Mouse (Mus musculus) frontal cortex, postnatal 14 days (tissue): Measurements from ENCODE around the gene Olfr135.

Experiments used
- DNase-seq, 2 experiments: peaks; one replicate each; pipeline ENCODE4 v3.0.0; 2022; ENCODE audit warnings: low spot score in 2 of 2

Olfr135 gene

DNA sequence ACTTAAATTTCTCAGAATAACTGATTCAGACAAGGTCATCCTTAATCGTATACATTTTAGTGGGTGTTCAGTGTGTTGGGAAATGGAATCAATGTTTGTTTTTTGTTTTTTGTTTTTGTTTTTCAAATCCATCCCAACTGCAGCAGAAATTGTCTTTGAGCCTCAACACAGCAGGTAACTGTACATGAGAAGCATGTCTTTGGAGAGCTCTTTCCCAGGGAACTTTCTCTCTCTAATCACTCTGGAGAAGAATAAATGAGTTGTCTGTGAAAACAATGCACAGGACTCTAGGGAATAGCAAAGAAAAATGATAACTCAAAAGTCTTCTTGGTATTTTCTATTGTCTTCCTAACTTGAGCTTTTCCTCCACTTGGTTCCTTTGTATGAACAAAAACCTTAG is at the start of gene Olfr135:
Olfr135 (plus strand) TSS at position 301 of the 400 bp plus-strand sequence.
- DNase-seq: no peak

DNA sequence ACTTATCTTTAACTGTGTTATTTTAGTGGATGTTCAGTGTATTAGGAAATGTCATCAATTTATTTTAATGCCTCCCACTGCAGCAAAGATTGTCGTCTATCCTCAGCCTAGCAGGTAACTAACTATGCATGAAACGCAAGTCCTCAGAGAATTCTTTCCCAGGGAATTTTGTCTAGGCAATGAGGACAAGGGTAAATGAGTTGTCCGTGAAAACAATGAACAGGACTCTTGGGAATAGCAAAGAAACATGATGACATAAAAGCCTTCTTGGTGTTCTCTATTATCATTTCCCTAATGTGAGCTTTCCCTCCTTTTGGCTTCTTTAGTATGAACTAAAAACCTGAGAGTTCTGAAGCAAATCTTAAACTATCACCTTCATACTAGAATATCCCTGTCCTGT is 33.0 kb upstream of the Olfr135 start, which contains the start of gene Olfr134:
Olfr134 (plus strand) TSS at position 301 of the 400 bp plus-strand sequence.
- DNase-seq: no peak
